Mouse (Mus musculus) forelimb bud, embryonic 11.5 days (tissue): ENCODE data around the gene Olfr718-ps1.
A peak's percentile ranks its signal among the peaks of the same experiment; 100 is the strongest.

ENCODE experiments used
- DNase-seq: peaks from one replicate; pipeline ENCODE4 v3.0.0-alpha.2; 2012; ENCODE audit warnings: low read depth, low spot score

Olfr718-ps1 gene

GRCm38 (mm10) chr5:143129101-143129500, 18.3 kb downstream of the Olfr718-ps1 start:
- DNase-seq = no peak

- DNase-seq = no peak
Observed at GRCm38 (mm10) chr5:143127837-143128236, 19.5 kb downstream of the Olfr718-ps1 start.

- DNase-seq = no peak
Observed at GRCm38 (mm10) chr5:143126908-143127307, 20.5 kb downstream of the Olfr718-ps1 start.

GRCm38 (mm10) chr5:143126089-143126488, 21.3 kb downstream of the Olfr718-ps1 start:
- DNase-seq = no peak

- no peak for DNase-seq
Observed at GRCm38 (mm10) chr5:143125601-143126000, 21.8 kb downstream of the Olfr718-ps1 start.

GRCm38 (mm10) chr5:143124805-143125378, 22.5 kb downstream of the Olfr718-ps1 start:
- no peak for DNase-seq

GRCm38 (mm10) chr5:143122673-143123072, 24.7 kb downstream of the Olfr718-ps1 start:
- DNase-seq = no peak

- no peak for DNase-seq
Observed at GRCm38 (mm10) chr5:143122125-143122524, 25.3 kb downstream of the Olfr718-ps1 start.

- peak; percentile 96 for DNase-seq
Observed at GRCm38 (mm10) chr5:143112281-143113246, 34.8 kb downstream of the Olfr718-ps1 start, which contains the start of gene Rnf216. Gene Rnf216 (minus strand): TSS chr5:143112994.

GRCm38 (mm10) chr5:143106842-143107241, 40.5 kb downstream of the Olfr718-ps1 start:
- no peak for DNase-seq

- DNase-seq = no peak
Observed at GRCm38 (mm10) chr5:143103231-143103630, 44.1 kb downstream of the Olfr718-ps1 start.

GRCm38 (mm10) chr5:143101626-143102025, 45.8 kb downstream of the Olfr718-ps1 start:
- DNase-seq = no peak

- DNase-seq = no peak
Observed at GRCm38 (mm10) chr5:143095256-143095655, 52.1 kb downstream of the Olfr718-ps1 start.

- no peak for DNase-seq
Observed at GRCm38 (mm10) chr5:143092891-143093290, 54.5 kb downstream of the Olfr718-ps1 start.

- peak; percentile 32 for DNase-seq
Observed at GRCm38 (mm10) chr5:143084898-143085297, 62.5 kb downstream of the Olfr718-ps1 start.
